Mouse (Mus musculus) frontal cortex, postnatal 10 days (tissue): ENCODE data around the gene Pdha2.
A peak's percentile ranks its signal among the peaks of the same experiment; 100 is the strongest.

Experiments used
- DNase-seq, 2 experiments: peaks; one replicate each; pipeline ENCODE4 v3.0.0; 2022; ENCODE audit warnings: low spot score in 2 of 2, mixed read lengths in 1 of 2

Gene Pdha2

GRCm38 (mm10) chr3:141212255-141212654 lies at the start of gene Pdha2:
Gene Pdha2 (minus strand): TSS chr3:141212355.
- DNase-seq = no peak

- DNase-seq = no peak
Observed at GRCm38 (mm10) chr3:141260518-141260917, 48.4 kb upstream of the Pdha2 start.

GRCm38 (mm10) chr3:141251440-141251839 lies 39.3 kb upstream of the Pdha2 start:
- DNase-seq = peak in 1 of 2 experiments; percentile 5

- DNase-seq = no peak
Observed at GRCm38 (mm10) chr3:141244725-141245298, 32.7 kb upstream of the Pdha2 start.

DNA sequence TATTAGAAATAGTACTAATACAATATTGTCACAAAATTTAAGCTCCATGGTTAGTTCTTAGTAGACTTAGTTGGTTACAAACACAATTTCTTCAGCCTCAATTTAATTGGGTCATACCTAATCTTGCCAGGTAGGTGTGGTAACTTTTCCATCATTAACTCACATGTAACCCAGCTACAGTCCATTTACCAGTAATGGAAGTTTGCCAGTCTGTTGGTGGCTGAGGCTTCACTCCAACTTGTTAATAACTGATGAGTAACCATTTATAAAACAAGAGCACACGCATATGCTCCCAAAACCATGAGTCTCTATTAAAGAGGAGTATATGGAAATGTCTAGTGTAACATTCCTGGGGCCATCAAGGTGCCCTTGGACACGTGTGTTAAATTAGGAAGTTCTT lies 25.9 kb upstream of the Pdha2 start:
- DNase-seq = no peak

- DNase-seq = no peak
Observed at GRCm38 (mm10) chr3:141229148-141229547, 17.0 kb upstream of the Pdha2 start.

GRCm38 (mm10) chr3:141222339-141222738 lies 10.2 kb upstream of the Pdha2 start:
- no peak for DNase-seq

- no peak for DNase-seq
Observed at GRCm38 (mm10) chr3:141218561-141218960, 6.4 kb upstream of the Pdha2 start.

GRCm38 (mm10) chr3:141216999-141217398 lies 4.8 kb upstream of the Pdha2 start:
- no peak for DNase-seq

DNA sequence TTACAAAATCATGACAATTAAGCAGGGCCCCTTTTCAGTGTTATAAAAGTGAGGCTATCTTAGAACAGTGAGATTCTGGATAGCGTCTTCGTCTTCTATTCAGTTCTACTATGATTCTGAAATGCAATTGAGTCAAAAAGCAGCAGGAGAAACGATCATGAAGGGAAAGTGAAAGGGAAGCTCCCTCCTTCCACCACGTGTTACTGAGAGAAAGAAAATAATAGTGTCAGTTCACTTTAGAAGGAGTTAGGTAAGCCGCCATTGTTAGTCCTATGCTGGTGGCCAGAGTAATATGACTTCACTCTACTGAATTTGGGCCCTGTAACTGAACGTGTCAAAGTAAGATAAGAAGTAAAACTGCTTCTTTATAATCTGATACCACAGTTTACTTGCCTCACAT lies 4.1 kb upstream of the Pdha2 start:
- no peak for DNase-seq

DNA sequence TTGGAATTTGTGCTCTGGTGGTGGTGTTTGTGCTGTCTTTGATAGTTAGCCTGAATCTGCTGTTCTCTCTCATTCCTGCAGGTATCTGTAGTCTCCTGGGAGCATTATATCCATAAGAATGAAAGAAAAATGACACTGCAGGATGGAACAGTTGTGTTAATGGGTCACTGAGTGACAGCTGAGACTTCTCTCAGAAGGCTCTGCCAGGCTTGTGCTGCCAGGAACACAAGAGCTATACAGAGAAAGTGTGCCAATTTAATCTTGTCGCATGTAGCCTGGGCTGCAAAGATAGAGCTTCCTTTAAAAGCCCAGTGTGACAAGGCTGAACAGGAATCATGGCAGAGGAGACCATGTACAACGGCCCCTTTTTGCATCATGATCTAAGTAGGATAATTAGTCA lies 2.6 kb upstream of the Pdha2 start:
- DNase-seq = no peak

DNA sequence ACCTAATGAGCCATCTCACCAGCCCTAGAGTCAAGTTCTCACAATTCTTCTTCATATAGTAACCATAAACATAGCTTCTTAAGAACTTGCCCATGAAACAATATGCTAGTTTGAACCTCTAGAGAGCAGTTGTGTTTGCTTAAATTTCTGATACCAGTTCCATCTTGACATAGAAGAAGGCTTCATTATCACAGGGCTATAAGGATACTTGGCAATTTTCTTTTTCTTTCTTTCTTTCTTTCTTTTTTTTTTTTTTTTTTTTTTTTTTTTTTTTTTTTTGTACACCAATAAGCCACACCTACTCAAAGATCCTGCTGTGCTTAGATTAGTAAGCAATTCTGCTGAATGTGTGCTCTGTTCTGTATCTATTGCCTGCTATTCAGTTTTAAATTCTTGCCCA lies 2.0 kb upstream of the Pdha2 start:
- DNase-seq = no peak

DNA sequence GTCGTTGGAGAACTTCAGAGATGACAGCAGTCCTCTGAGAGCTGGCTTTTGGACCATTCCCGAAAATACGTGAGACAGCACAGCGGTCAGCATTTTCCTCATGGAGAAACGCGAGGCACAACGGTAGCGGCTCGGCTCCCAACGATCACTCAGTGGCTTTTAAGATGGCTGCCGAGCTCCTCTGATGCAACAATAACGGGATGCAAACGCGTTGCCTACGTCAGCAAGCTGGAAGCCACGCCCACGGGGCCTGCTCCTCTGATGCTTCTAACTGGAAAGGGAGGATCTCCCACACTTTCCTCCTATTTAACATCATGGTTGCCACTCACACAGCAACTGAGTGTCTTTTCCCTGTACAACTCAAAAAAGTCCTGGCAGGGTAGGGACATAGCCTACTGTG lies 511 bp downstream of the Pdha2 start:
- DNase-seq = no peak

DNA sequence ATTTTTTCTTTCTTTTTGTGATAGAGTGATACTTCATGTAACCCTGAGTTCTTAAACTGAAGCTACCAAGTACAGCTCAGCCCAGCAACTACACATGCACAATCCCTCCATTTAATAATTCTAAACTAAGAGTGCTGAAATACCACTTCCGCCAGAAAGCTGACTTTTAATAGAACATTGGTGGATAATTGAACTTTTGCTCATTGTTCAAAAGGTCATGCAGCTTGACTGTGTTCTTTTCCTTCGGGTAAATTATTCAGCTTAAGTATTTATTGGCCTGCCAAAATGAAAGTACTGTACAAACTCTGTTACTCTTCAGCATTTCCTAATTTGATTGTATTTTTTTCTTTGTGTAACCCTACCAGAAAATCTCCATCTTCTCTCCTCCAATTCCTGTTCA lies 10.4 kb downstream of the Pdha2 start:
- DNase-seq = no peak

DNA sequence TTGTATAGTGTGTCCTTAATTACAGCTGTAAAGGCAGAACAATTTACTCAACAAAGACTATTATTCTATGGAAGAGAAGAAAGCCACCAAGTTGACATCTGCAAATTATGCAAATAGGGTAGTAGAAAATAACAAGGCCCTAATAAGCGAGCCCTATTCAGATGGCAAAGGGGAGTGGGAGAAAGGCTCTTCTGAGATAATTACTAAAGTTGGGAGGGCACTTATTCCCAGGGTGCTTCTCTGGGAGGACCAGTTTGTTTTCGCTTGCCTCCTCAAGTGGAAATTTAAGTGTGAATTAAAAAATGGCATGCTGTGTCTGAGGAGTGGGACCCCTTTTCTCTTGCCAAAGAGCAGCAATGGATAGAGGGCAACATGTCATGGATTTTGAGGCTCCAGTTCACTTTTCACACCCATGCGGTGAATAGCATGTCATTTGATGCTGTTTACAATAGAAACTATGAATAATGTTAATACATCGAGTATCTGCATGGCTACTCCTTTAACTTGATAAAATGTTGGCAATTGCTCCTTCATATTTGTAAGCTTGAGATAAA lies 14.8 kb downstream of the Pdha2 start:
- DNase-seq = no peak

DNA sequence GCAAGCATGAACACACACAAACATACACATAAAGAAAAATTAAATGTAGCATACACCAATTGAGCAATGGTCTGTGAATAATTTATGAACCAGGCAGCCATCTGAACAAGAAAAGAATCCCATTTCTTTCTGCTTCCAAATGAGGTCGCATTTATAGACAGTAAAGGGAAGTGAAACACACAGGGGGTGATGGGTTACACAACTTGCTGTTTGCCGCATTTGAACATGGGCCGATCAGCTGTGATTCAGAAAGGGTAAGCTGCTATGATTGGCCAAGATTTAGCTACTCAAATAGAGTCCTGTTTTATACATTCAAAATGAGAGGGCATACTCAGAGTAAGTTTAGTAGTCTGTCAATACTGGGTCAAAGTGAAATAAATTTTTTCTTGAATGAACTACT lies 20.5 kb downstream of the Pdha2 start:
- DNase-seq = no peak

- no peak for DNase-seq
Observed at GRCm38 (mm10) chr3:141190429-141190828, 21.7 kb downstream of the Pdha2 start.

- DNase-seq = no peak
Observed at GRCm38 (mm10) chr3:141160986-141161385, 51.2 kb downstream of the Pdha2 start.
